Comparison of ENCODE assay signal across 29 mouse cellular contexts in genomic region chr9:103430431-103431220, GRCm38 (mm10). TPM values are rescaled to one million over a fixed set of nuclear protein-coding genes. Genes with fewer than 3 reads are reported as not detected.
A peak's percentile ranks its signal among the peaks of the same experiment; 100 is the strongest.
DNase-seq lines count a peak whose midpoint lies in the region; ATAC-seq and TF ChIP-seq lines count a peak whose summit lies in the region.
"Had no signal": no experiment of that assay in that cellular context is flagged by ENCODE, and none has a peak within 500 bp of the region (broad histone marks: within the 10 kb centered on the region; RNA-seq: fewer than 3 reads in every experiment).

No protein-coding gene starts in this region.

- in situ Hi-C loops in CH12.LX (cut with MboI; ENCODE audit: low pct_ligation_motif_present, low pct_unique_long_range_greater_than_20kb, low sequenced_read_pairs), result no loop called here

- TF ChIP-seq POLR2A in CH12.LX (IDR thresholded peaks at IDR 0.05; ENCODE audit: low read depth, low read length), result no peak

- ATAC-seq in heart, embryonic 12.5 days (ENCODE audit: insufficient number of reproducible peaks, low FRiP score), result no peak
- no peak for ATAC-seq in lung, postnatal 0 days
- ATAC-seq: forebrain, embryonic 13.5 days; forebrain, postnatal 0 days; hindbrain, embryonic 16.5 days; intestine, embryonic 15.5 days; Patski had no signal

- TF ChIP-seq RAD21 in CH12.LX (IDR thresholded peaks at IDR 0.05; ENCODE audit: low read depth, low read length), result no peak

- no peak overlapping the region for H3K27ac ChIP-seq in heart, embryonic 12.5 days (ENCODE audit: poor library complexity, severe bottlenecking)
- no peak overlapping the region for H3K27ac ChIP-seq in CH12.LX (ENCODE audit: insufficient read depth, low read depth)
- no peak overlapping the region for H3K27ac ChIP-seq in lung, postnatal 0 days (ENCODE audit: low read length)
- H3K27ac ChIP-seq: forebrain, embryonic 10.5 days; forebrain, embryonic 13.5 days; hindbrain, embryonic 10.5 days; hindbrain, embryonic 13.5 days; intestine, embryonic 15.5 days had no signal

- dilution Hi-C loops in CH12.LX (cut with MboI; ENCODE audit: extremely low pct_ligation_motif_present, extremely low pct_unique_long_range_greater_than_20kb, low sequenced_read_pairs), result no loop called here

- H3K36me3 ChIP-seq in heart, embryonic 12.5 days, result no peaks in the 10 kb centered on the region
- H3K36me3 ChIP-seq in C2C12 (ENCODE audit: control insufficient read depth, insufficient read depth) (no peaks in the 10 kb centered on the region), CH12.LX (replicated peaks in 1 of 2; ENCODE audit: control insufficient read depth in 1 of 2, insufficient read depth in 1 of 2, low read length in 1 of 2) (peaks cover 0 to 24% of the 10 kb centered on the region in 2 experiments)
- H3K36me3 ChIP-seq in lung, postnatal 0 days (ENCODE audit: insufficient read depth, low read length), result no peaks in the 10 kb centered on the region
- H3K36me3 ChIP-seq: forebrain, embryonic 10.5 days; G1E; heart, embryonic 15.5 days; hindbrain, embryonic 10.5 days; hindbrain, embryonic 13.5 days; intestine, embryonic 15.5 days had no signal

- no peak for TF ChIP-seq CTCF in C2C12 (IDR thresholded peaks at IDR 0.05; ENCODE audit: control insufficient read depth, insufficient read depth, insufficient read length)
- no peak for TF ChIP-seq CTCF in CH12.LX (conservative IDR thresholded peaks at IDR 0.05 in 1 of 2, IDR thresholded peaks at IDR 0.05 in 1 of 2; ENCODE audit: low read depth in 2 of 2, low read length in 2 of 2)
- no peak for TF ChIP-seq CTCF in lung, postnatal 0 days (IDR thresholded peaks at IDR 0.05)

- no peaks in the 10 kb centered on the region for H3K9me3 ChIP-seq in heart, embryonic 12.5 days (replicated peaks)
- H3K9me3 ChIP-seq in CH12.LX (replicated peaks; ENCODE audit: low read length), result no peaks in the 10 kb centered on the region
- H3K9me3 ChIP-seq in lung, postnatal 0 days (ENCODE audit: low read length), result no peaks in the 10 kb centered on the region
- H3K9me3 ChIP-seq: forebrain, embryonic 10.5 days; forebrain, embryonic 13.5 days; G1E; heart, embryonic 15.5 days; hindbrain, embryonic 10.5 days; hindbrain, embryonic 13.5 days; intestine, embryonic 15.5 days had no signal

- H3K9ac ChIP-seq in heart, embryonic 12.5 days, result no peak overlapping the region
- no peak overlapping the region for H3K9ac ChIP-seq in CH12.LX (ENCODE audit: insufficient read depth, low read depth)
- H3K9ac ChIP-seq in lung, postnatal 0 days (replicated peaks; ENCODE audit: low read depth), result no peak overlapping the region
- H3K9ac ChIP-seq: forebrain, embryonic 13.5 days; forebrain, postnatal 0 days; heart, embryonic 15.5 days; hindbrain, embryonic 13.5 days; intestine, embryonic 15.5 days had no signal

- intact Hi-C loops in heart, postnatal 25 days (cut with DNase I), result no loop called here

- no peak overlapping the region for H3K4me3 ChIP-seq in heart, embryonic 12.5 days
- H3K4me3 ChIP-seq in C2C12 (ENCODE audit: insufficient read depth, poor library complexity, severe bottlenecking), result no peak overlapping the region
- H3K4me3 ChIP-seq in CH12.LX (replicated peaks in 1 of 3; ENCODE audit: low read depth in 2 of 3, low read length in 2 of 3, poor library complexity in 1 of 3), result no peak overlapping the region
- H3K4me3 ChIP-seq in lung, postnatal 0 days (ENCODE audit: low read depth, low read length), result no peak overlapping the region
- H3K4me3 ChIP-seq: forebrain, embryonic 10.5 days; forebrain, embryonic 13.5 days; heart, embryonic 15.5 days; hindbrain, embryonic 10.5 days; hindbrain, embryonic 13.5 days; intestine, embryonic 15.5 days had no signal

- no peak overlapping the region for H3K4me2 ChIP-seq in heart, embryonic 12.5 days
- no peak overlapping the region for H3K4me2 ChIP-seq in CH12.LX (ENCODE audit: insufficient read depth, low read depth, poor library complexity, severe bottlenecking)
- no peak overlapping the region for H3K4me2 ChIP-seq in lung, postnatal 0 days (replicated peaks; ENCODE audit: low read depth, low read length)
- H3K4me2 ChIP-seq: forebrain, embryonic 13.5 days; heart, embryonic 11.5 days; heart, embryonic 15.5 days; hindbrain, embryonic 13.5 days; intestine, embryonic 15.5 days had no signal

- H3ac ChIP-seq in C2C12 (ENCODE audit: control insufficient read depth, insufficient read length, low read depth), result no peak overlapping the region

- peak; percentile 91 for DNase-seq in heart, adult 11 months
- DNase-seq in heart, adult 8-10 months (ENCODE audit: low spot score), result peak; percentile 43
- no peak for DNase-seq in heart, postnatal 25 days (ENCODE audit: low spot score)
- DNase-seq in CH12.LX (ENCODE audit: extremely low read depth), result no peak
- DNase-seq in lung, postnatal 0 days (ENCODE audit: low spot score), result no peak
- no peak for DNase-seq in thymus, postnatal 14 days
- DNase-seq: adrenal gland, postnatal 10 days; adrenal gland, postnatal 36 days; cerebellum, adult 18-20 months; cerebellum, adult 9-10 months; cerebellum, postnatal 14 days; forebrain, postnatal 0 days; gastrocnemius, postnatal 14 days; kidney, adult 11 months; kidney, adult 8-10 months had no signal

- peaks cover 40% of the 10 kb centered on the region for H3K4me1 ChIP-seq in heart, embryonic 12.5 days (replicated peaks)
- H3K4me1 ChIP-seq in CH12.LX (ENCODE audit: control insufficient read depth in 1 of 2, insufficient read depth in 2 of 2), result peaks cover 30 to 53% of the 10 kb centered on the region in 2 experiments
- peaks cover 6% of the 10 kb centered on the region; the same call in 1 of the 2 replicates for H3K4me1 ChIP-seq in lung, postnatal 0 days (ENCODE audit: insufficient read depth, low read depth, low read length)

- no peaks in the 10 kb centered on the region for H3K79me3 ChIP-seq in C2C12 (ENCODE audit: low read depth)

- TF ChIP-seq EP300 in CH12.LX (IDR thresholded peaks at IDR 0.05; ENCODE audit: low read length), result no peak
- no peak for TF ChIP-seq EP300 in lung, postnatal 0 days (IDR thresholded peaks at IDR 0.05)

- H3K79me2 ChIP-seq in C2C12 (ENCODE audit: control insufficient read depth, insufficient read depth) (no peaks in the 10 kb centered on the region), CH12.LX (replicated peaks; ENCODE audit: control insufficient read depth, extremely low read depth, insufficient read depth, poor library complexity, severe bottlenecking) (no peaks in the 10 kb centered on the region)

- WGBS in heart, embryonic 12.5 days, result 63% methylated on average over 13 of the region's 13 CpGs
- WGBS in lung, postnatal 0 days, result 81% methylated on average over 13 of the region's 13 CpGs

- no peaks in the 10 kb centered on the region for H3K27me3 ChIP-seq in heart, embryonic 12.5 days (replicated peaks)
- no peaks in the 10 kb centered on the region for H3K27me3 ChIP-seq in C2C12 (ENCODE audit: control insufficient read depth, insufficient read depth, insufficient read length)
- H3K27me3 ChIP-seq in CH12.LX (replicated peaks), result no peaks in the 10 kb centered on the region
- no peaks in the 10 kb centered on the region for H3K27me3 ChIP-seq in lung, postnatal 0 days (replicated peaks; ENCODE audit: insufficient read depth, low read length)
- H3K27me3 ChIP-seq: forebrain, embryonic 13.5 days; heart, embryonic 15.5 days; hindbrain, embryonic 13.5 days; intestine, embryonic 15.5 days; Patski had no signal

TF ChIP-seq in C2C12, 6 proteins besides CTCF, POLR2A, EP300 and RAD21:
- TF ChIP-seq USF1 (IDR thresholded peaks at IDR 0.05; ENCODE audit: low read depth) (peak; percentile 2), CEBPB (IDR thresholded peaks at IDR 0.05; ENCODE audit: low read depth) (no peak)

TF ChIP-seq in CH12.LX, 34 proteins besides CTCF, POLR2A, EP300 and RAD21:
- TF ChIP-seq BHLHE40 (IDR thresholded peaks at IDR 0.05; ENCODE audit: low read depth, low read length) (0 out of 2 replicates have a peak, but pooled peaks have one; percentile 1), GABPA (IDR thresholded peaks at IDR 0.05; ENCODE audit: insufficient replicate concordance, low read depth, low read length) (no peak)

RNA-seq across cellular contexts. Expression of gene Bfsp2, which starts 49.6 kb away (rescaled TPM):
- polyA plus RNA-seq in heart, embryonic 12.5 days (2016; fragmentation: Nextera tagmentation; extraction: Ambion mirVana), result 0.37 and 0.68 TPM in 2 replicates
- total RNA-seq in heart, adult 8-10 months (2022), result 1 to 10 TPM in 1 of 4 experiments, under 1 TPM in 3; 0.72 to 1.3 (median 0.74) TPM
- total RNA-seq in heart, postnatal 25 days (2021), result under 1 TPM; 0.22 to 0.47 TPM
- polyA plus RNA-seq in C2C12 (2012; fragmentation: generic; extraction: Trizol) (0.22 TPM), CH12.LX (2012; ENCODE audit: insufficient read length, low read depth) (4.8 and 5.7 TPM in 2 replicates)
- total RNA-seq in CH12.LX (2012; rRNA removed) (0.55 and 0.64 TPM in 2 replicates), CH12.LX (2014; rRNA removed) (3.4 and 4.1 TPM in 2 replicates)
- 0.30 and 0.68 TPM in 2 replicates for polyA plus RNA-seq in lung, postnatal 0 days (2015; fragmentation: Nextera tagmentation; extraction: Ambion mirVana)
- total RNA-seq: adrenal gland, adult 18-20 months; adrenal gland, postnatal 36 days; G1E had no signal
- polyA plus RNA-seq: G1E; gonadal fat pad, adult 2 months; Patski had no signal

Comparison
In these comparisons a context has a peak if more than half of its experiments do, and no peak if none do; other contexts are left out.
1. DNase-seq: peak in heart, adult 11 months (single experiment) and heart, adult 8-10 months (single experiment); none in heart, postnatal 25 days (single experiment), CH12.LX (single experiment), lung, postnatal 0 days (single experiment) and thymus, postnatal 14 days (single experiment).